Mouse (Mus musculus) CD8-positive naive resting alpha-beta T cell, adult 2 months (primary cell): Measurements from ENCODE around the gene Cic.
"Not testable (repeated sequence)": the region's sequence is repeated elsewhere in the genome, so short reads cannot be mapped to it uniquely, and the experiment has no call there.

ENCODE experiments used
- DNase-seq, 2 experiments: peaks; one replicate each; pipeline ENCODE4 v3.0.0; 2022; ENCODE audit warnings: low read depth in 2 of 2, low spot score in 2 of 2

Cic gene

GRCm38 (mm10) chr7:25303003-25303684, 35.6 kb downstream of the Cic start:
- no peak for DNase-seq

- no peak for DNase-seq
Observed at GRCm38 (mm10) chr7:25303685-25304006, 36.1 kb downstream of the Cic start.

- DNase-seq = no peak
Observed at GRCm38 (mm10) chr7:25305481-25305880, 38.0 kb downstream of the Cic start.

DNA sequence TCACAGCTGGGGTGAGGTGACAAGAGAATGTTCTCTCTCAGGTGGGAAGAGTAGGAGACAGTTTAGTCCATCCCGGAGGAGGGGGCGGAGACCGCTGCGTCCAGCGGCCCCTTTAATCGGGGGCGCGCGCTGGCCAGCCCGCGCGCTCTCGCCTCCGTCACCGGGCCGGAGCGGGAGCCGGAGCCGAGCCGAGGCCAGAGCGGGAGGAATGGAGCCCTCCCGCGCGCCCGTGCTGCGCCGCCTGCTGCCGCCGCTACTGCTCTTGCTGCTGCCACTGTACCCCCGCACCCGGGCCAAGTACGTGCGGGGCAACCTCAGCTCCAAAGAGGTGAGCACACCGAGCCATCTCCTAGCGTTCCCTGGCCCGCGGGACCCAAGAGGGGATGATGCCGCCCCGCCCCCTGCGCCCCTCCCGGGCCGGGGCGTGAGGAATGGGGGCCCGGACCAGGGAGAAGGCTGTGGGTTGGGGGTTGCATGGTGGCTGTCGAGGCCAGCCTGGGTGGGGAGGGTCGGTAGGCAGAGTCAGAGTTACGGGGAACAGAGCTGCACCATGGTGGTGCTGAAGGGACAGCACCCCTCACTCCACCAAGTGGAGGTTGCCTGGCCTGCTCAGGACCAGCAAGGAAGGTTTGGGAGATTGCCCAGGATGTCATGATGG, 38.6 kb downstream of the Cic start, which contains the start of gene Tmem145:
TSS of gene Tmem145 (plus strand) at position 151 of the 658 bp plus-strand sequence.
- DNase-seq = peak in 1 of 2 experiments; percentile 33

DNA sequence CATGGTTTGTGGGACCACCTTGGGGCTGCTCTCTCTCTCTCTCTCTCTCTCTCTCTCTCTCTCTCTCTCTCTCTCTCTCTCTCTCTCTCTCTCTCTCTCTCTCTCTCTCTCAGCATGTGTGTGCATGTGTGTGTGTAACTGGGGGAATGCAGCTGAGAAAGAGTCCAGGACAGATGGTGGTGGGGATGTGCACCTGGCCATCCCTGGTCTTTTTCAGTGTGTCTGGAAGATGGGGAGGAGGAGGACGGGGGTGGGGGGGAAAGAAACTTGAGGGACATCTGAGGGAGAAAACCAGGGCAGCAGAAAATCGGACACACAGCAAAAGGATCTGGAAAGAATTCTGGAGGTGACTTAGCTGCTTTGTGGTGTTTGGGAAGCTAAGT, 39.1 kb downstream of the Cic start:
- no peak for DNase-seq

DNA sequence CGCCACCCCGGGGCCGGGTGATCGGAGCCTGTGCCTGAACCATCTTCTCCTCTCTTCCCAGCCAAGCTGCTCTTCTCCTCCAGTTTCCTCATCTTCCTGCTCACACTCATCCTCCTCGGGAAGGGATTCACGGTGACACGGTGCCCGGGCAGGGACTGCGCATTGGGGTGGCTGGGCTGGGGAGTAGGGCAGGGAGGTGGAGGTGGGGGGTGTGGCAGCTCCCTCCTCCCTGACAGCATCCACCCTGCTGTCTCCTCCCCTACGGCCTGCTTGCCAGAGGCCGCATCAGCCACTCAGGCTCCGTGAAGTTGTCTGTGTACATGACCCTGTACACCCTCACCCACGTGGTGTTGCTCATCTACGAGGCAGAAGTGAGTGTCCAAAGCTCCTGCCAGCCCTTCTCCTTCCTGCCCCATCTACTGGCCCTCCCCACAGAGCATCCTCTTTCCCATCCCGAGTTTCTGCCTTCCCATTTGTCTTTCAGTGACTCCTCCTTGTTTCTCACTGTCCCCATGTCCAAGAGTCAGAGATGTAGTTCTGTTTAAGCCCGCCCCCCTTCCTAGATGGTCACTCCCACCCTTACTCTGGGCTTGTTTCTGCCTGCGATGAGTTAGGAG, 41.3 kb downstream of the Cic start:
- DNase-seq = no peak

DNA sequence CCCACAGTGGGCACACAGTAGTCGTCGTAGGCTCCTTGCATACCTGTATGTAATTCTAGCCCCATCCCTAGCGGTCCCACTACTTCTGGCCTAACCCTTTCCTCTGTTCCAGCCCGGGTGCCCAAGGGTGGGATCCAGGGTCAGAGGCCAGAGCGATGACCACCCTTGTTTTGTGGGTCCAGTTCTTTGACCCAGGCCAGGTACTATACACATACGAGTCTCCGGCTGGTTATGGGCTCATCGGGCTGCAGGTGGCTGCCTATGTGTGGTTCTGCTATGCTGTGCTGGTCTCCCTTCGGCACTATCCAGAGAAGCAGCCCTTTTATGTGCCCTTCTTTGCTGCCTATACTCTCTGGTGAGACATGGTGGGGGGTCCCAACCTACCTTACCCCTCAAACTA, 41.9 kb downstream of the Cic start:
- DNase-seq = no peak

- DNase-seq = no peak
Observed at GRCm38 (mm10) chr7:25311193-25311592, 43.7 kb downstream of the Cic start.

- DNase-seq = no peak
Observed at GRCm38 (mm10) chr7:25313325-25313724, 45.8 kb downstream of the Cic start.

DNA sequence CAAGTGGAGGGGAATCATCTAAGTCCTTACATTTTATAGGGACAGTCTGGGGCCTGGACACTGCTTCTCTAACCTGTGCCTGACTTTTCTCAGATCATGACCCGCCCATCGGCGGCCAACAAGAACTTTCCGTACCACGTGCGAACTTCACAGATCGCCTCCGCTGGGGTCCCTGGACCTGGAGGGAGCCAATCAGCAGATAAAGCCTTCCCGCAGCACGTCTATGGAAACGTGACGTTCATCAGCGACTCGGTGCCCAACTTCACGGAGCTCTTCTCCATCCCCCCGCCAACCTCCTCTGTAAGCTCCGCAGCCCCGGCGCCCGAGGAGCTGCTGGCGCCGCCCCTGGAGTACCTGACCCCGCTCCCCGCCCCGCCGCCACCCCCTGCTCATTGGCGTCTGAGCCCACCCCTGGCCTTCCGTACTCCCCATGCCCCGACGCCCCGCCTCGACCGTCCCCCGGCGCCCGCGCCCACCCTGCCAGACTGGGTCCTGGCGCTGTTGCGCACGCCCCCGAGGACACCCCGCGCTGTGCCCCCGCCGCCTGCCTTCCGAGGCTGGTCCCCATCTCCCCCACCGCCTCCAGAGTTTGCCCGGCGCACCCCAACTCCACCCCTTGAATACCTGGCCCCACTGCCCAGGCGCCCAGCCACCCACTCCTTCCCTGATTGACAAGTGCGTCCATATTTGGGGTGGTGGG, 47.3 kb downstream of the Cic start:
- no peak for DNase-seq

DNA sequence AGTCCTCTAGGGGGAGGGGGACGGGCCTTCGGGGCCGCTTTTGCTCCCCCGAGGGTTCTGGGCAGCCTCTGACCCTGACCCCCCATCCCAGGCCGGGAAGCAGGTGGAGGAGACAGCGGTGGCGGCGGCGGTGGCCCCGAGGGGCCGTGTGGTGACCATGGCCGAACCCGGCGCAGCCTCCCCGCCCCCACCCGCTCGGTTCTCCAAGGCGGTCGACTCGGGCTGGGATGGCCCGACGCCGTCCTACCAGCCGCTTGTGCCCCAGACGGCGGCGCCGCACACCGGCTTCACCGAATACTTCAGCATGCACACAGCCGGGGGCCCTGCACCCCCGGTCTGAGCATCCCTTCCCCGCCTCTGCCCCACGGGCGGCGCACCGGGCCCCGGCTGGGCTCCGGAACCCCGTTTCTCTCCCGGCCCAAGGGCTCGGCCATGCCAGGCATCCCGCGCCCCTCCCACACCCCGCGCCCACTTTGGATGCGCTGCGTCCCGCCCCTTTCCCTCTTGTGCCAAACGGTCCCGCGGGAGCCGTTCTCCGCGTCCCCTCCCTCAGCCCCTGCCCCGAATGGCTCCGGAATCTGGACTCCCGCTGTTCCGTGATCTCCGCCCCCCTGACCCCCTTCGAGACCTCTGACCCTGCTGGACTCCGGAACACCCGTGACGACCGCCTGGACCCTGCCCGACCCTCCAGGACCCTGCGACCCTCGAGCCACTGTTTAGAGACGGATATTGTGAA, 48.0 kb downstream of the Cic start:
- no peak for DNase-seq

DNA sequence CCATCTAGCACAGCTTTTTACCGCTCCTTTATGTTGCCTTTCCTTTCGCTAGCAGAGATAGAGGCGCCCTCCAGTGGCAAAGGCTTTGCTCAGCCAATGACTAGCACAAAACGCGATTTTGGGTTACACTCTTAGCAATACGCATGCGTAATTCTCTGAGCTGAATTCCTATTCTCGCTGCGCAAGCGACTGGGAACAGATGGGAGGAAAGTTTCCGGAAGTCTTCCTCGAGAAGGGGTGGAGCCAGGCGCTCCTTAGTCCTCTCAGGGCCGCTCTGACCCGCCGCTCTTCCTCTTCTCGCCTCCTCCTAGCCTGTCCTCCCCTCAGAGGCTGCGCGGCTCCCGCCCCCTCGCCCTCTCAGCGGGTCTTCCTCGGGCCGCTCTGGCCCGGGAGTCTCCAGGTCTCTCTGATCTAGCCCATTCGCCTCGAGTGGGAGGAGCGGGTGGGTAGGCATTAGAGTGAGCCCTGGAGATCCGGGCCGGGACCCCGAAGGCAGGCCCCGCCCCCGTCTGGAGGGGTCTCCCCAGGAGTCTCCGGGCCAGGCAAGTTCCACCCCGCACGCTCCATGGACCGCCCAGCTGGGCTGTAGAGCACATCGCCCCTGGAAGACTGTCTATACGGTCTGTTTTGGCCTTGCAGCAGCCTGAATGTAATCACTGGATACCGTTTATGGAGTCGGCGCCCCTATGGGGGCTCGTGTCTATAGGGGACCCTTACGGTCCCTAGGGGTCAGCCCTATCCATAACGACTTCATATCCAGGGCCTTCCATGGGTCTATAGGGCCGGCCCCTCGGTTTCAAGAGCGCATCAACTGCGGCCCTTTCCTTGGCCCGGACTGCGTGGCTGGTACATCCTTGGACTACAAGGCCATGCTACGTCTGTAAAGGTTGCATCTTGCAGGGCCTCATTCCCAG, 49.3 kb downstream of the Cic start, which contains the start of gene Megf8:
TSS of gene Megf8 (plus strand) at position 633 of the 914 bp plus-strand sequence.
- peak; percentile 82 to 88 for DNase-seq

- no peak for DNase-seq
Observed at GRCm38 (mm10) chr7:25317446-25317999, 50.0 kb downstream of the Cic start.

DNA sequence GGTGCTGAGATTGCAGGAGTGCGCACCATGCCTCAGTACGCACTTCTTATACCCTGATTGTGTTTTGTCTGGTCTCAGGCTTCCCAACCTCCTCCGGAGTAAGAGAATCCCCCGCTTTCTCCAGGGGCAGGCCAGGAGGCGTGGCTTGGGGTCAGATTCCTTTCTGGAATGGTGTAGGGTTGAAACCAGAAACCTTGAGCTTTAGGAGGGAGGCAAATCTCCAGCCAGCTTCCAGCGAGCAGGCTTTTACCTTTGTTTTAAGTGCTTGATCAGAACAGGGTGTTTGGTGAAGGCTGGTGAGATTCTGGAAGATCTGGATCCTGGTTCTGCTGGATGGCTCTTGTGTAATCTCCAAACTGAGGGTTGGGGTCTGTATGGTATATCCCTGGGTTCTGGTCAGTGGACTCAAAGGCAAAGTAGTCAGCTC, 54.6 kb downstream of the Cic start:
- DNase-seq = no peak

- DNase-seq = no peak
Observed at GRCm38 (mm10) chr7:25323219-25323618, 55.7 kb downstream of the Cic start.

GRCm38 (mm10) chr7:25325431-25325830, 57.9 kb downstream of the Cic start:
- not testable (repeated sequence) for DNase-seq

DNA sequence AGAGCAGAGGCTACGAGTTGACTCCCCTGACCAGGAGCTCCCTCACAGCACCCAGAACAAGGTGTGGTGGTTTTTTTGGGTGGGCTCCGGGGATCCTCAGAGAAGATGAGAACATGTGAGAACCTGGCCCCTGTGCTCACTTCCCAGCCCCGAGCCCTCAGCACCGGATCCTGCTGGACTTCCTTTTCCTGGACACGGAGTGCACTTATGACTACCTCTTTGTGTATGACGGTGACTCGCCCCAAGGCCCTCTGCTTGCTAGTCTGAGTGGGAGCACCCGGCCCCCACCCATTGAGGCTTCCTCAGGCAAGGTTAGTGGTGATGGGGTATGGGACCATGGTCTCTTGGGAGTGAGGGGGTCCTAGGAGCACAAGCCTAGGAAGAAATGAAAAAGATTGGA, 58.7 kb downstream of the Cic start:
- no peak for DNase-seq

GRCm38 (mm10) chr7:25333596-25334307, 66.2 kb downstream of the Cic start:
- peak; percentile 60 to 67 for DNase-seq

DNA sequence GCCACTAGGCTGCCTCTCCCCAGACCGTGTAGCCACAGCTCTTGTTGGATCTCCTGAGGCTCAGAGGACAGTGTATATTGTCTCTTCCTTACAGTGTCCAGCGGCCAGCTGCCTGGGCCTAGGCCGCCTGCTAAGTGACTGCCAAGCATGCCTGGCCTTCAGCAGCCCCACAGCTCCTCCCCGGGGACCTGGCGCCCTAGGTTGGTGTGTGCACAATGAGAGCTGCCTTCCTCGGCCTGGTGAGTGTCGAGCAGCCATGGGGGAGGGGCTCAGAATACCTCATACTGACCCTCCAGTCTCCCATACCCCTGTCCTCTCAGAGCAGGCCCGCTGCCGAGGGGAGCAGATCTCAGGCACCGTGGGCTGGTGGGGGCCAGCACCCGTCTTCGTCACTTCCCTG, 67.0 kb downstream of the Cic start:
- DNase-seq = no peak
